Mouse (Mus musculus) heart, postnatal 10 days (tissue): Measurements from ENCODE around the gene Med29. TPM values are rescaled to one million over a fixed set of nuclear protein-coding genes. Genes with fewer than 3 reads are reported as not detected.

Source experiments
- DNase-seq, 2 experiments: peaks; one replicate each; pipeline ENCODE4 v3.0.0; 2021
- intact Hi-C: fragments of 180-260 bp; cut with DNase I; formaldehyde crosslinking; loops from one replicate; pipeline ENCODE4 v1.15.1; 2025
- total RNA-seq, 2 experiments: library from RNA; stranded (reverse); gene quantifications; 2 replicates each; pipeline ENCODE4 v1.2.3; 2021

Gene Med29
- total RNA-seq: 10 to 100 TPM; 20.7 to 22.6 TPM

GRCm38 (mm10) chr7:28392429-28393271 lies at the start of gene Med29, which contains the start of gene Paf1:
Gene Med29, minus strand, starts transcription at chr7:28392708.
Gene Paf1, plus strand, starts transcription at chr7:28392951.
- peak; percentile 98 for DNase-seq
- intact Hi-C loops: no loop called here

GRCm38 (mm10) chr7:28441776-28442485 lies 49.4 kb upstream of the Med29 start:
- DNase-seq: no peak
- intact Hi-C loops: loop anchor here (10.0 kb wide), 1 partner anchor 123 kb away; no protein-coding TSS in a partner anchor

- intact Hi-C loops: loop anchor here (10.0 kb wide), 1 partner anchor 124 kb away; no protein-coding TSS in a partner anchor
- peak; percentile 50 to 54 for DNase-seq
These were observed 48.2 kb upstream of the Med29 start for GRCm38 (mm10) chr7:28440739-28441138.

- no peak for DNase-seq
- intact Hi-C loops: loop anchor here (10.0 kb wide), 1 partner anchor 546 kb away; the partner anchor contains the start of genes Eif3k and Map4k1
These were observed 46.3 kb upstream of the Med29 start for GRCm38 (mm10) chr7:28438771-28439170.

GRCm38 (mm10) chr7:28437964-28438363 lies 45.5 kb upstream of the Med29 start:
- intact Hi-C loops: loop anchor here (10.0 kb wide), 1 partner anchor 547 kb away; the partner anchor contains the start of genes Eif3k and Map4k1
- DNase-seq: no peak

GRCm38 (mm10) chr7:28436932-28437570 lies 44.5 kb upstream of the Med29 start, which contains the start of gene Gmfg:
Gene Gmfg, plus strand, starts transcription at chr7:28437447.
- peak; percentile 87 to 88 for DNase-seq
- intact Hi-C loops: loop anchor here (10.0 kb wide), 1 partner anchor 548 kb away; the partner anchor contains the start of genes Eif3k and Map4k1

GRCm38 (mm10) chr7:28436271-28436904 lies 43.9 kb upstream of the Med29 start:
- intact Hi-C loops: loop anchor here (10.0 kb wide), 1 partner anchor 548 kb away; the partner anchor contains the start of genes Eif3k and Map4k1
- DNase-seq: peak; percentile 100

GRCm38 (mm10) chr7:28435660-28436259 lies 43.3 kb upstream of the Med29 start:
- intact Hi-C loops: loop anchor here (10.0 kb wide), 1 partner anchor 549 kb away; the partner anchor contains the start of genes Eif3k and Map4k1

GRCm38 (mm10) chr7:28432252-28432651 lies 39.7 kb upstream of the Med29 start:
- intact Hi-C loops: loop anchor here (10.0 kb wide), 1 partner anchor 553 kb away; the partner anchor contains the start of genes Eif3k and Map4k1
- no peak for DNase-seq

More at GRCm38 (mm10) chr7:28435660-28436259, 43.3 kb upstream of the Med29 start:
- peak in 1 of 2 experiments; percentile 46 for DNase-seq

- DNase-seq: no peak
- intact Hi-C loops: loop anchor here (10.0 kb wide), 1 partner anchor 554 kb away; the partner anchor contains the start of genes Eif3k and Map4k1
These were observed 38.0 kb upstream of the Med29 start for GRCm38 (mm10) chr7:28430512-28430911.

- intact Hi-C loops: no loop called here
- peak; percentile 44 to 66 for DNase-seq
These were observed 35.2 kb upstream of the Med29 start for GRCm38 (mm10) chr7:28427738-28428137.

- intact Hi-C loops: no loop called here
- DNase-seq: no peak
These were observed 30.5 kb upstream of the Med29 start for GRCm38 (mm10) chr7:28423018-28423417.

GRCm38 (mm10) chr7:28419416-28419815 lies 26.9 kb upstream of the Med29 start:
- intact Hi-C loops: no loop called here
- peak; percentile 30 to 36 for DNase-seq

- intact Hi-C loops: no loop called here
- peak; percentile 81 to 88 for DNase-seq
These were observed 25.7 kb upstream of the Med29 start for GRCm38 (mm10) chr7:28418096-28418670.

GRCm38 (mm10) chr7:28417368-28417767 lies 24.9 kb upstream of the Med29 start:
- no peak for DNase-seq
- intact Hi-C loops: no loop called here

GRCm38 (mm10) chr7:28412826-28413225 lies 20.3 kb upstream of the Med29 start:
- DNase-seq: no peak
- intact Hi-C loops: no loop called here

GRCm38 (mm10) chr7:28410841-28411475 lies 18.4 kb upstream of the Med29 start:
- peak; percentile 84 to 86 for DNase-seq
- intact Hi-C loops: no loop called here

- intact Hi-C loops: no loop called here
- DNase-seq: no peak
These were observed 9.4 kb upstream of the Med29 start for GRCm38 (mm10) chr7:28401942-28402341.
